Mouse (Mus musculus): ENCODE results near the gene Bcl6b. TPM values are rescaled to one million over a fixed set of nuclear protein-coding genes. Genes with fewer than 3 reads are reported as not detected.

The Bcl6b gene
- polyA plus RNA-seq, 1 experiment from 2014 or later: 1.8 TPM

- H3K36me3 ChIP-seq (ENCODE audit: control insufficient read depth, insufficient read depth, low read length): no peaks in the 10 kb centered on the region
- no peak for ATAC-seq (ENCODE audit: low read depth)
- H3K4me3 ChIP-seq (ENCODE audit: low read depth, low read length): no peak overlapping the region
- 89% methylated on average over 4 of the region's 4 CpGs for WGBS
- H3K27me3 ChIP-seq (ENCODE audit: control insufficient read depth, insufficient read depth, low read length): no peaks in the 10 kb centered on the region
- H3K4me2 ChIP-seq (ENCODE audit: low read depth, low read length): no peak overlapping the region
- no peak overlapping the region for H3K9ac ChIP-seq (replicated peaks; ENCODE audit: low read depth, low read length)
- H3K9me3 ChIP-seq (ENCODE audit: control insufficient read depth, low read length): no peaks in the 10 kb centered on the region
- H3K27ac ChIP-seq (ENCODE audit: low read depth, low read length): no peak overlapping the region
- H3K4me1 ChIP-seq (ENCODE audit: control insufficient read depth, insufficient read depth, low read length): no peaks in the 10 kb centered on the region
Observed at GRCm38 (mm10) chr11:70174491-70174890, 55.1 kb downstream of the Bcl6b start.

MicroRNA genes within 50 kb of the gene (microRNA counts, 519-probe panel; counts per million panel counts)
- 2,667 counts per million, percentile 16 among the panel's probes with 10 or more counts for microRNA mmu-miR-195
- microRNA mmu-miR-497: not detected

Small RNAs within 50 kb of the gene (microRNA-seq; reads per million reads assigned to microRNA genes)
- 264 reads per million, percentile 59 among the genes with 10 or more reads in this experiment for gene Mir195a
- gene Mir497: not detected
- gene Mir497b: not detected

Other genes with a start within 250 kb of the Bcl6b start
- gene Ctdnep1, start 248.6 kb downstream of the Bcl6b start, polyA plus RNA-seq (2014; fragmentation: Nextera tagmentation; extraction: Ambion mirVana): 26.5 and 27.1 TPM in 2 replicates
- gene Elp5, start 247.3 kb downstream of the Bcl6b start, polyA plus RNA-seq (2014; fragmentation: Nextera tagmentation; extraction: Ambion mirVana): 159 and 175 TPM in 2 replicates
- gene Gabarap, start 238.7 kb downstream of the Bcl6b start, polyA plus RNA-seq (2014; fragmentation: Nextera tagmentation; extraction: Ambion mirVana): 609 and 643 TPM in 2 replicates
- 28.8 and 37.8 TPM in 2 replicates for gene Phf23, start 234.0 kb downstream of the Bcl6b start, polyA plus RNA-seq (2014; fragmentation: Nextera tagmentation; extraction: Ambion mirVana)
- 19.0 and 19.2 TPM in 2 replicates for gene Dvl2, start 229.2 kb downstream of the Bcl6b start, polyA plus RNA-seq (2014; fragmentation: Nextera tagmentation; extraction: Ambion mirVana)
- gene Acadvl, start 214.4 kb downstream of the Bcl6b start, polyA plus RNA-seq (2014; fragmentation: Nextera tagmentation; extraction: Ambion mirVana): 49.5 and 57.2 TPM in 2 replicates
- 24.9 and 31.6 TPM in 2 replicates for gene Dlg4, start 212.9 kb downstream of the Bcl6b start, polyA plus RNA-seq (2014; fragmentation: Nextera tagmentation; extraction: Ambion mirVana)
- 3.7 TPM in 1 of 2 replicates, not detected in the other for gene Asgr1, start 175.7 kb downstream of the Bcl6b start, polyA plus RNA-seq (2014; fragmentation: Nextera tagmentation; extraction: Ambion mirVana)
- 0.26 TPM in 1 of 2 replicates, not detected in the other for gene Asgr2, start 137.2 kb downstream of the Bcl6b start, polyA plus RNA-seq (2014; fragmentation: Nextera tagmentation; extraction: Ambion mirVana)
- gene Mgl2, start 99.5 kb downstream of the Bcl6b start, polyA plus RNA-seq (2014; fragmentation: Nextera tagmentation; extraction: Ambion mirVana): 0.20 and 0.68 TPM in 2 replicates
- 1.1 TPM in 1 of 2 replicates, not detected in the other for gene Clec10a, start 73.6 kb downstream of the Bcl6b start, polyA plus RNA-seq (2014; fragmentation: Nextera tagmentation; extraction: Ambion mirVana)
- 3.0 and 4.0 TPM in 2 replicates for gene Slc16a11, start 17.0 kb downstream of the Bcl6b start, polyA plus RNA-seq (2014; fragmentation: Nextera tagmentation; extraction: Ambion mirVana)
- gene Slc16a13, start 8.7 kb downstream of the Bcl6b start, polyA plus RNA-seq (2014; fragmentation: Nextera tagmentation; extraction: Ambion mirVana): 10.4 and 13.2 TPM in 2 replicates
- gene 0610010K14Rik, start 8.1 kb upstream of the Bcl6b start, polyA plus RNA-seq (2014; fragmentation: Nextera tagmentation; extraction: Ambion mirVana): 160 and 161 TPM in 2 replicates
- gene Gm21988, start 10.0 kb upstream of the Bcl6b start, polyA plus RNA-seq (2014; fragmentation: Nextera tagmentation; extraction: Ambion mirVana): 12.7 and 13.3 TPM in 2 replicates
- 389 and 413 TPM in 2 replicates for gene Rnasek, start 10.0 kb upstream of the Bcl6b start, polyA plus RNA-seq (2014; fragmentation: Nextera tagmentation; extraction: Ambion mirVana)
- 0.08 and 2.1 TPM in 2 replicates for gene Alox12, start 25.6 kb upstream of the Bcl6b start, polyA plus RNA-seq (2014; fragmentation: Nextera tagmentation; extraction: Ambion mirVana)
- not detected in 2 replicates for gene Alox12e, start 92.8 kb upstream of the Bcl6b start, polyA plus RNA-seq (2014; fragmentation: Nextera tagmentation; extraction: Ambion mirVana)
- not detected in 2 replicates for gene Alox15, start 122.2 kb upstream of the Bcl6b start, polyA plus RNA-seq (2014; fragmentation: Nextera tagmentation; extraction: Ambion mirVana)
- 29.3 and 32.1 TPM in 2 replicates for gene Pelp1, start 180.2 kb upstream of the Bcl6b start, polyA plus RNA-seq (2014; fragmentation: Nextera tagmentation; extraction: Ambion mirVana)
- gene Arrb2, start 202.8 kb upstream of the Bcl6b start, polyA plus RNA-seq (2014; fragmentation: Nextera tagmentation; extraction: Ambion mirVana): 44.1 and 54.5 TPM in 2 replicates
- 41.4 and 46.6 TPM in 2 replicates for gene Med11, start 222.1 kb upstream of the Bcl6b start, polyA plus RNA-seq (2014; fragmentation: Nextera tagmentation; extraction: Ambion mirVana)
- 0.31 and 1.5 TPM in 2 replicates for gene Zmynd15, start 229.6 kb upstream of the Bcl6b start, polyA plus RNA-seq (2014; fragmentation: Nextera tagmentation; extraction: Ambion mirVana)
- gene Cxcl16, start 230.2 kb upstream of the Bcl6b start, polyA plus RNA-seq (2014; fragmentation: Nextera tagmentation; extraction: Ambion mirVana): 1.2 and 14.6 TPM in 2 replicates

All from neural tube, embryonic 14.5 days (tissue).